Mouse (Mus musculus) granulocyte monocyte progenitor cell, adult 5-6 weeks (primary cell): ENCODE data around the gene Slc5a4b. TPM values are rescaled to one million over a fixed set of nuclear protein-coding genes. Genes with fewer than 3 reads are reported as not detected.

Experiments
- total RNA-seq, 2 experiments: library from RNA; stranded (forward) in 1 of 2; stranded (reverse) in 1 of 2; fragments of 200-712, 200-1000 nt in 1 of 2; fragments of >200 nt in 1 of 2; fragmentation: Nextera tagmentation in 1 of 2; gene quantifications; 2 replicates each; pipeline ENCODE4 v1.2.3; 2014 to 2017

Slc5a4b gene
- total RNA-seq, 2 experiments from 2014 or later: not detected

Other genes starting within 250 kb of the Slc5a4b start
- gene Derl3, start 217.5 kb downstream of the Slc5a4b start, total RNA-seq (2014; fragmentation: Nextera tagmentation): 7.0 TPM in 1 of 2 replicates, not detected in the other
- gene Derl3, start 217.5 kb downstream of the Slc5a4b start, total RNA-seq (2017): 2.3 TPM in 1 of 2 replicates, not detected in the other
- 80.0 and 102 TPM in 2 replicates for gene Smarcb1, start 189.3 kb downstream of the Slc5a4b start, total RNA-seq (2014; fragmentation: Nextera tagmentation)
- 58.0 and 79.4 TPM in 2 replicates for gene Smarcb1, start 189.3 kb downstream of the Slc5a4b start, total RNA-seq (2017)
- gene Chchd10, start 177.8 kb downstream of the Slc5a4b start, total RNA-seq (2014; fragmentation: Nextera tagmentation): 60.4 and 66.7 TPM in 2 replicates
- gene Chchd10, start 177.8 kb downstream of the Slc5a4b start, total RNA-seq (2017): 33.2 and 37.5 TPM in 2 replicates
- gene Mmp11, start 174.5 kb downstream of the Slc5a4b start, total RNA-seq (2014; fragmentation: Nextera tagmentation): 0.41 TPM in 1 of 2 replicates, not detected in the other
- not detected in 2 replicates for gene Mmp11, start 174.5 kb downstream of the Slc5a4b start, total RNA-seq (2017)
- gene Gm867, start 170.3 kb downstream of the Slc5a4b start, total RNA-seq (2014; fragmentation: Nextera tagmentation): not detected in 2 replicates
- gene Gm867, start 170.3 kb downstream of the Slc5a4b start, total RNA-seq (2017): not detected in 2 replicates
- gene Vpreb3, start 167.9 kb downstream of the Slc5a4b start, total RNA-seq (2014; fragmentation: Nextera tagmentation): not detected in 2 replicates
- gene Vpreb3, start 167.9 kb downstream of the Slc5a4b start, total RNA-seq (2017): not detected in 2 replicates
- gene Gm5134, start 156.4 kb downstream of the Slc5a4b start, total RNA-seq (2014; fragmentation: Nextera tagmentation): 0.77 and 1.7 TPM in 2 replicates
- 0.36 and 0.43 TPM in 2 replicates for gene Gm5134, start 156.4 kb downstream of the Slc5a4b start, total RNA-seq (2017)
- 5.7 and 25.2 TPM in 2 replicates for gene Zfp280b, start 78.3 kb downstream of the Slc5a4b start, total RNA-seq (2014; fragmentation: Nextera tagmentation)
- 7.8 and 22.6 TPM in 2 replicates for gene Zfp280b, start 78.3 kb downstream of the Slc5a4b start, total RNA-seq (2017)
- gene Slc5a4a, start 36.5 kb upstream of the Slc5a4b start, total RNA-seq (2014; fragmentation: Nextera tagmentation): not detected in 2 replicates
- gene Slc5a4a, start 36.5 kb upstream of the Slc5a4b start, total RNA-seq (2017): not detected in 2 replicates
- 3.5 TPM in 1 of 2 replicates, not detected in the other for gene Prmt2, start 126.9 kb upstream of the Slc5a4b start, total RNA-seq (2014; fragmentation: Nextera tagmentation)
- gene Prmt2, start 126.9 kb upstream of the Slc5a4b start, total RNA-seq (2017): 0.41 and 1.5 TPM in 2 replicates
- not detected in 2 replicates for gene S100b, start 142.9 kb upstream of the Slc5a4b start, total RNA-seq (2014; fragmentation: Nextera tagmentation)
- not detected in 2 replicates for gene S100b, start 142.9 kb upstream of the Slc5a4b start, total RNA-seq (2017)
- 4.4 and 6.6 TPM in 2 replicates for gene Dip2a, start 234.3 kb upstream of the Slc5a4b start, total RNA-seq (2014; fragmentation: Nextera tagmentation)
- 1.2 and 2.3 TPM in 2 replicates for gene Dip2a, start 234.3 kb upstream of the Slc5a4b start, total RNA-seq (2017)